Mouse (Mus musculus): ENCODE measurements around the gene Bcl2a1b. TPM values are rescaled to one million over a fixed set of nuclear protein-coding genes. Genes with fewer than 3 reads are reported as not detected.
"Not testable (repeated sequence)": the region's sequence is repeated elsewhere in the genome, so short reads cannot be mapped to it uniquely, and the experiment has no call there.

Bcl2a1b gene
- polyA plus RNA-seq (2016; fragmentation: Nextera tagmentation; extraction: Ambion mirVana) = 1.1 TPM in 1 of 2 replicates, not detected in the other

DNA sequence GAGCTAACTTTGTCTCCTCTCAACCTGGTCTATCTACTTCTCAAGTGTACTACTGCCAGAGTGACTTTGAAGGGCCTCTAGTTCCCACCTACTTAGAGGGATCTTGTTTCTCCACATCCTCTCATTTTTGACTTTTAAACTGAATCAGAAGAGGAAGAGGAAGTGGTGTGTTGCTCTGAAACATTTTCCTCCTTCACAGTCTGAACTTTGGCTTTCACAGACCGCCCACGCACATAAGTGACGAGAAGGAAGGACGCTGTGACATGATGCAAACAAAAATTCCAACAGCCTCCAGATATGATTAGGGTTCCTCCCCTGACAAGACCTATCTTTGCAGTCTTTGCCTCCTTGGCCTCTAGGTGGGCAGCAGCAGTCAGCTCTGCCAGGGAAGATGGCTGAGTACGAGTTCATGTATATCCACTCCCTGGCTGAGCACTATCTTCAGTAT is at the start of gene Bcl2a1b, which contains the start of gene Gm29094:
TSS of gene Bcl2a1b (plus strand) at position 241 of the 448 bp plus-strand sequence.
TSS of gene Gm29094 (plus strand) at position 411 of the 448 bp plus-strand sequence.
- H3K4me1 ChIP-seq; H3K4me3 ChIP-seq (replicated peaks); H3K4me2 ChIP-seq; H3K9me3 ChIP-seq; ATAC-seq (ENCODE audit: low FRiP score); H3K9ac ChIP-seq; H3K36me3 ChIP-seq (replicated peaks); H3K27ac ChIP-seq; H3K27me3 ChIP-seq: not testable (repeated sequence)
- 89% methylated on average over 5 of the region's 5 CpGs for WGBS

GRCm38 (mm10) chr9:89172539-89172938 is 26.5 kb upstream of the Bcl2a1b start:
- H3K4me3 ChIP-seq (replicated peaks); ATAC-seq (ENCODE audit: low FRiP score); H3K27ac ChIP-seq; H3K36me3 ChIP-seq (replicated peaks); H3K4me1 ChIP-seq; H3K4me2 ChIP-seq; H3K9ac ChIP-seq; H3K27me3 ChIP-seq; H3K9me3 ChIP-seq: not testable (repeated sequence)

GRCm38 (mm10) chr9:89178833-89179232 is 20.2 kb upstream of the Bcl2a1b start:
- WGBS = 42% methylated on average over 2 of the region's 3 CpGs
- H3K4me2 ChIP-seq = not testable (repeated sequence)

DNA sequence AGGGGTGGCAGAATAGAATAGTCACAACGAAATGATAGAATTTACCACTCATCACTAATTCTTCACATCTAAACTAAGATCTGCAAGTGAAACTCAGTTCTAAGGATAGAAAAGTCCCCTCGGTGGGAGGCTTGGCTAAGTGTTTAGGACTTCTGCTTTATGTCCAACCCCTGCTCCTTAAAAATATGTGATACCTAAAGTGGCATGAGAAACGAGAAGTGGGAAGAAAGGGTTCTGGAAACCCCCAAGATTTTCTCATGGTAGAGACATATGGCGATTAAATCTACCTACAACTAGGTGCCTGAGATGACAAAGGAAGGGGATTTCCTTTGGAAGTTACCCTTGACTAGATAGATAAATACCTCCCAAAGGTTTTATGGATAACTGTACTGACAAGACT is 19.5 kb upstream of the Bcl2a1b start:
- H3K27me3 ChIP-seq; H3K4me2 ChIP-seq; H3K9ac ChIP-seq; ATAC-seq (ENCODE audit: low FRiP score); H3K4me3 ChIP-seq (replicated peaks); H3K36me3 ChIP-seq (replicated peaks); H3K4me1 ChIP-seq; H3K27ac ChIP-seq; H3K9me3 ChIP-seq: not testable (repeated sequence)
- 83% methylated on average over 4 of the region's 4 CpGs for WGBS

More at GRCm38 (mm10) chr9:89178833-89179232, 20.2 kb upstream of the Bcl2a1b start:
- not testable (repeated sequence) for H3K4me1 ChIP-seq; H3K27ac ChIP-seq; H3K36me3 ChIP-seq (replicated peaks); ATAC-seq (ENCODE audit: low FRiP score); H3K9ac ChIP-seq; H3K27me3 ChIP-seq; H3K9me3 ChIP-seq; H3K4me3 ChIP-seq (replicated peaks)

- not testable (repeated sequence) for ATAC-seq (ENCODE audit: low FRiP score); H3K36me3 ChIP-seq (replicated peaks); H3K9me3 ChIP-seq; H3K9ac ChIP-seq; H3K27me3 ChIP-seq; H3K4me2 ChIP-seq; H3K4me1 ChIP-seq; H3K27ac ChIP-seq; H3K4me3 ChIP-seq (replicated peaks)
- 76% methylated on average over 15 of the region's 15 CpGs for WGBS
These were observed 12.0 kb upstream of the Bcl2a1b start for GRCm38 (mm10) chr9:89187006-89187405.

- H3K4me3 ChIP-seq (replicated peaks); H3K4me2 ChIP-seq; H3K36me3 ChIP-seq (replicated peaks); H3K4me1 ChIP-seq; H3K9me3 ChIP-seq; ATAC-seq (ENCODE audit: low FRiP score); H3K27ac ChIP-seq; H3K9ac ChIP-seq; H3K27me3 ChIP-seq: not testable (repeated sequence)
These were observed 3.5 kb upstream of the Bcl2a1b start for GRCm38 (mm10) chr9:89195483-89195882.

DNA sequence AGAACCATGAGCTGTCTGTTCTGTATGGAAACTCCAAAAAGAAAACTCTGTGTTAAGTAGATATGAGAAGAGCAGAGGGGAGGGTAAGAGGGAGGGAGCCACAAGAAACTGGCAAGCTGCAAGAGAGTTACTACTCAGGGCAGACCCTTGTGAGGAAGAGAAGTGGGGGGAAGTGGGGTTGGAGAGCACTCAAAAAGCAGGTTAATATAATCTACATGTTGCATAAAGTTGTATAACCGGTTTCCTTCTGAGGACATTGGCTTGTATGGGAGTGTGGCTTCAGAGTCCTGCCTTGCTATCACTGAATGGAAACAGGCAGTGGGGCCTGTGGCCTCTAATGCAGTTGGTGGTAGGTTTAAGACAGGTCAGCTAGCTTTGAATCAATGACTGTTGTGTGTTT is 1.5 kb upstream of the Bcl2a1b start:
- H3K4me2 ChIP-seq; H3K9ac ChIP-seq; H3K9me3 ChIP-seq; ATAC-seq (ENCODE audit: low FRiP score); H3K27ac ChIP-seq; H3K36me3 ChIP-seq (replicated peaks); H3K4me1 ChIP-seq; H3K27me3 ChIP-seq; H3K4me3 ChIP-seq (replicated peaks): not testable (repeated sequence)
- 80% methylated on average over 1 of the region's 1 CpGs for WGBS

DNA sequence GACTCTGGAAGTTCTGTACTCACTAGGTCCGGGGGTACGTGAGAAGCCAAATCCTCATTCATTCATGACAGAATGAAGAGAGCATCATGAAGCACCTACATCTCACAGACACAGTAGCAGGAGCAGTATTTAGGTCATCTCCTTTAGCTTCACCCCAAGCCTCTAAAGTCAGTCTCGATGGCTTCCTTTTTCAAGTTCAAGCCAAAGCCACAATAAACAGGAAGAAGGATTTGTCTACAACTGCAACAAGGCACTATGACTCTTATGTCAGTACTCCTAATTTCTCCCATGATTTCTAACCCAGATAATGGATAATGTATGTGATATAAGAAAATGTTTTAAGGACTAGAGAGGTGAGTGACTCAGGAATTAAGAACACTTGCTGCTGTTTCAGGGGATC is 660 bp upstream of the Bcl2a1b start:
- ATAC-seq (ENCODE audit: low FRiP score); H3K9me3 ChIP-seq; H3K36me3 ChIP-seq (replicated peaks); H3K27ac ChIP-seq; H3K4me2 ChIP-seq; H3K27me3 ChIP-seq; H3K9ac ChIP-seq; H3K4me3 ChIP-seq (replicated peaks); H3K4me1 ChIP-seq: not testable (repeated sequence)
- WGBS = 91% methylated on average over 3 of the region's 3 CpGs

DNA sequence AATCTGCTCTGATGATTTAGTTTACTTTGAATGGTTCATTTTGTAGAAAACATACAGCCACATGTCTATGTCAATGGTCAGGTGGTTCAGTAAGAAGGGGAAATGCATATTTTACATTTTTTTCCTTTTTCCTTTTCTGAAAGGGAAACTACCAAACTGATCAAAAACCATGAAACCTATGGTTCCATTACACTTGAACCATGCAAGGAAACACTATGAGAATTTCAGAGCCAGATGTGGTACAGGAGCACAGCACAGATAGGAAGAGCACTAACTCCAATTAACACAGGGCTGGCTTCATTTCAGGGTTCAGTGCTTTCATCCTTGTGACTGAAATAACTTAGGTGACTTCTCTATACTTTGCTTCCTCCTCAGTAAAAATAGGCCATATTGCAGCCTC is 3.2 kb downstream of the Bcl2a1b start:
- H3K27me3 ChIP-seq; H3K27ac ChIP-seq; H3K9me3 ChIP-seq; H3K4me2 ChIP-seq; H3K4me1 ChIP-seq; H3K9ac ChIP-seq; ATAC-seq (ENCODE audit: low FRiP score); H3K36me3 ChIP-seq (replicated peaks); H3K4me3 ChIP-seq (replicated peaks): not testable (repeated sequence)

- 77% methylated on average over 1 of the region's 1 CpGs for WGBS
These were observed 9.9 kb downstream of the Bcl2a1b start for GRCm38 (mm10) chr9:89208939-89209338.

DNA sequence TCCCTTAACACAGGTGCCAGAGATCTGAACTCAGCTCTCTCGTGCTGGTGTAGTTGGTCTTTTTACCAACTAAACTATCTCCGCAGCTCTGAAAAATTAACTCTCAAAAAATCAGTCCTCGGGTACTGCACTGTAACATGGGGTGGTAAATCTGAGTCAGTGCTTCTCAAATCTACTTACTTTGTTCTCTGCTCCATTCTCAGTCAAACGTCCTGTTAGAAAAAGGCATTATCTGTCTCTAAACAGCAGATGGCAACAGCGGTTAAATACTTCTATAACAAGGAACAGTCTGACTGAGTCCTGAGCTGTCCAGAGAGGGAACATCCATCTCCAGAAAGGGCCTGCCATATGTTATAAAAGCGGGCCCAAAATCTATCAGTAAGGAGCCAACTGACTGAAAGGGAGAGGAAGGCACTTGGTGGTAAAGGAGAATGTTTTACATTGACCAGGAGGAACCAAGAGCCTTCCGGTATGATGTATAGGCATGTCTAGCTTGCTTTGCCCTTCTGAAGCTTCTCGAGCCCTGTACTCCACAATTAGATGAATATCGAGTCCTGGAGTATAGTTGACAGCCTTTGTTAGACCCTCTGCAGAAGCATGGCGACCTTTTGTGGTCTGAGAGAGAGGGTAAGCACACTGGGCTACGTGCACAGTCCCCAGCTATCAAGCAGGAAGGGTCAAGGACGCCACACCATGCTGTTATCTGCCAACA is 11.5 kb downstream of the Bcl2a1b start, which contains the start of gene Mthfs:
TSS of gene Mthfs (plus strand) at position 324 of the 712 bp plus-strand sequence.
- Histone ChIP-seq H3K4me3 (replicated peaks) (peak within 1 kb of the TSS; percentile 28), H3K4me2 (peak within 1 kb of the TSS; percentile 42), H3K27ac (peak within 1 kb of the TSS; percentile 80)
- 28% methylated on average over 9 of the region's 12 CpGs for WGBS
- ATAC-seq (ENCODE audit: low FRiP score) = peak; percentile 60
- H3K27me3 ChIP-seq; H3K9ac ChIP-seq; H3K9me3 ChIP-seq; H3K36me3 ChIP-seq (replicated peaks); H3K4me1 ChIP-seq: not testable (repeated sequence)

More at GRCm38 (mm10) chr9:89208939-89209338, 9.9 kb downstream of the Bcl2a1b start:
- not testable (repeated sequence) for H3K9ac ChIP-seq; ATAC-seq (ENCODE audit: low FRiP score); H3K4me2 ChIP-seq; H3K4me1 ChIP-seq; H3K27ac ChIP-seq; H3K9me3 ChIP-seq; H3K4me3 ChIP-seq (replicated peaks); H3K27me3 ChIP-seq; H3K36me3 ChIP-seq (replicated peaks)

DNA sequence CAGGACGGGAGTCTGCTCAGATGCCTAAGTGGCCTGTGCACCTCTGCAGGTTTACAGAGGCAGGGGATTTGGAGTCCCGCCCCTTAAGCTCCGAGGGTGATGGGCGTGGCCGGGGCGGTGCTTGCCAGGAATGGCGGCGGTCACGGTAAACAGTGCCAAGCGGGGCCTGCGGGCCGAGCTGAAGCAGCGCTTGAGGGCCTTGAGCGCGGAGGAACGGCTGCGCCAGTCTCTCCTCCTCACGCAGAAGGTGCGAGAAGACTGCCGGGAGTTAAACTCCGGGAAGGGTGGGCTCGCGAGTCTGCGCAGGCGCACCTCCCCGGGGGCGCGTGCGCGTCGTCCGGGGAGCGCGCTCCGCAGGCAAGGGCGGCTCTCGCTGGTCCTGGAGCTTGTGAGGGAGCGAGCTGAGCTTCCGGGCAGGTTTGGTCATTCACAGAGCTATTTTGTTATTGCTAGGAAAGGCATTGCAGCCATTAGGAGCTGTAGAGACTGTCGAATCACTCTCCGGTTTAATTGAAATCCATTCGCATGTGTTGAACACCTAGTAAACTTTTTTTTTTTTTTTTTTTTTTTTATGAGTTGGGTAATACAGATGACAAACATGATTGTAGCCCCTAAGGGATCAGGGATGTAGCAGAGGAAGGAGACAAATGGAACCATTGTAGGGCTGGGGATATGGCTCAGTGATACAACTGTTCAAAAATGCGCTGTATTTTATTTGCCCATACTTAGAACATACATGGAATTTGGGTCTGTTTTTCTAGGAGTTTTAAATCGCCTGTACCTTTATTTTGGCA is 12.3 kb downstream of the Bcl2a1b start:
- H3K9ac ChIP-seq; H3K36me3 ChIP-seq (replicated peaks); H3K4me1 ChIP-seq; H3K27me3 ChIP-seq; H3K9me3 ChIP-seq: not testable (repeated sequence)
- peak overlapping the region; percentile 28 for H3K4me3 ChIP-seq (replicated peaks)
- WGBS = 5% methylated on average over 13 of the region's 44 CpGs
- H3K27ac ChIP-seq = peak overlapping the region; percentile 80
- peak overlapping the region; percentile 34 for H3K4me2 ChIP-seq
- ATAC-seq (ENCODE audit: low FRiP score) = peak; percentile 94

DNA sequence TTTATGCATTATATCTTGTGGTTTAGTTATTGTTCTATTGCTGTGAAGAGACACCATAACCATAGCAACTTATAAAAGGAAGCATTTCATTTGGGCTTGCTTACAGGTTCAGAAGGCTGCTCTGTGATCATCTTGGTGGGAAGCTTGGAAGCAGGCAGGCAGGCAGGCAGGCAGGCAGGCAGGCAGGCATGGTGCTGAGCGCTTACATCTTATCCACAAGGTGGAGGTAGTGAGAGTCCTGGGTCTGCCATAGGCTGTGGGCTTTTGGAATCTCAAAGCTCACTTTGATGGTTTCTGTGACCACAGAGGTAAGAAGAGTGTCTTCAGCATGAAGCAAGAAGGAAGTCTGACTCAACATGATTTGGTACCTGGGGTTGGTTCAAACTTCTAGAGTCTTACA is 13.4 kb downstream of the Bcl2a1b start:
- peak; percentile 30 for ATAC-seq (ENCODE audit: low FRiP score)
- H3K27me3 ChIP-seq; H3K36me3 ChIP-seq (replicated peaks); H3K9me3 ChIP-seq; H3K4me3 ChIP-seq (replicated peaks); H3K27ac ChIP-seq; H3K9ac ChIP-seq; H3K4me1 ChIP-seq; H3K4me2 ChIP-seq: not testable (repeated sequence)
- WGBS = 16% methylated on average over 1 of the region's 1 CpGs

Measured in forebrain, embryonic 12.5 days (tissue).